Mouse (Mus musculus) layer of hippocampus, adult 11-12 months (tissue): ENCODE measurements around the gene Slc38a4.

Source experiments
- DNase-seq: peaks from one replicate; pipeline ENCODE4 v3.0.0; 2022; ENCODE audit warnings: low spot score

Gene Slc38a4

GRCm38 (mm10) chr15:97054131-97054530 lies 1.6 kb downstream of the Slc38a4 start:
- DNase-seq, result no peak

- no peak for DNase-seq
Observed at GRCm38 (mm10) chr15:97050436-97050835, 5.3 kb downstream of the Slc38a4 start.

GRCm38 (mm10) chr15:97050011-97050410 lies 5.7 kb downstream of the Slc38a4 start:
- no peak for DNase-seq

GRCm38 (mm10) chr15:97049281-97049841 lies 6.4 kb downstream of the Slc38a4 start:
- DNase-seq, result no peak

- no peak for DNase-seq
Observed at GRCm38 (mm10) chr15:97048267-97048666, 7.5 kb downstream of the Slc38a4 start.

GRCm38 (mm10) chr15:97043921-97044320 lies 11.8 kb downstream of the Slc38a4 start:
- no peak for DNase-seq

DNA sequence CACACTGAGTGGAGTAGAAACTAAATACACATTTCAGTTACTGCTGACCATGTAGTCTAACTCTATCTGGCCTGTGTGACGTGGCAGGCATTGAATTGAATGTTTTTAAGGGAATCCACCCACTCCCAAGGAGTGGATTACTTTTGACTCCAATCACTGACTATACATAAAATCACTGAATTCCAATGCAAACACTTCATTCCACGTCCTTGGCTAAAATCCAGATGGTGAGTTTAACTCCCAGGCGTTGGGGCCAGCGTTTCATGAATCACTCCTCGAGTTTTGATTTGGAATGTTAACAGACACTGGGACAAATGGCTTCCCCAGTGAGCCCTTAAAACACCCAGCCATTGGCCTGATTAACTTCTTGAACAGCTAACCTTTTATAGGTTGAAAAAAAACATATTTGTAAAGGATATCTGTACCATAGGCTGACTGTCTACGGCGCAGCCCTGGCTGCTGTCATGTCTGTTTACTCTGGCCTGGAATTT lies 13.7 kb downstream of the Slc38a4 start:
- DNase-seq, result no peak

DNA sequence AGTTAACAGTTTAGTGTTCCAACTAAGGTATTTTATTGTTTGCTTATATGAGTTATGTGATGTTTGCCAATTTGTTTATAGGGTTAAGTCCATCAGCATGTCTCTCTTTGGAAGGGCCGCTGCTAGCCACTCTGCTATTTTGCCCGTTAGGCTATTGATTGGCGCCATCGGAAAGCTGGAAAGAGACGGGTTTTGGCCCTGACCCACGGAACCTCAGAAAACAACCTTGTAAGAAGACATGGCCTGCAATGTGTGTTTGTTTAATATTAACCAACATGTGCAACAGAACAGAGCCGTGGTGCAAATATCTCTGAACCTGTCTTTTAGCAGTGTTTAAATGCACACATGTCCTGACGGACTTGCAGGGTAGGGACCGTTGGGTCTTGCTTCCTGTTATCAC lies 14.6 kb downstream of the Slc38a4 start:
- no peak for DNase-seq

- DNase-seq, result no peak
Observed at GRCm38 (mm10) chr15:97037710-97038109, 18.0 kb downstream of the Slc38a4 start.

- no peak for DNase-seq
Observed at GRCm38 (mm10) chr15:97035892-97036291, 19.9 kb downstream of the Slc38a4 start.

DNA sequence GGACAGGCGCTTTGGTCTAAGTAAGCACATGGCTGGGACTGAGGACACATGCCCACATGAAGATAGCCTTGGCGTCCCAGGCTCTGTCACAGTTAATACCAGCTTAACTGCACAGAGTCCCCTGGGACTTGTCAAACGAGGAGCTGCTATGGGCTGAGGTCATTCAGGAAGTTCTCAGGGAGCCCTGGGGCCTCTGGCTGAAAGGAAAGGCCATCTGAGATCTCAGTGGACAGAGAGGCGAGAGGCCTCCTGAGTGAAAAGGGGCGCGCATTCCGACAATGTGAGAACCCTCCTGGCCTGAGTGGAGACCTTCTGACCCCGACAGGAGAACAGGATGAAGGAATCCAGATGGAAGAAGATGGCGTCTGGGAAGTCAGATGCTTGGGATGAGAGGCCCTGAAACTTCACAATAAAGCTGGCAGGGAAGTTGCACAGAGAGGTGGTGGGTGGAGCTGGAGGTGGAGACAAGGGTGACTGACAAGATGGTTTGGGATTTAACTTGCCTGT lies 22.2 kb downstream of the Slc38a4 start:
- no peak for DNase-seq

DNA sequence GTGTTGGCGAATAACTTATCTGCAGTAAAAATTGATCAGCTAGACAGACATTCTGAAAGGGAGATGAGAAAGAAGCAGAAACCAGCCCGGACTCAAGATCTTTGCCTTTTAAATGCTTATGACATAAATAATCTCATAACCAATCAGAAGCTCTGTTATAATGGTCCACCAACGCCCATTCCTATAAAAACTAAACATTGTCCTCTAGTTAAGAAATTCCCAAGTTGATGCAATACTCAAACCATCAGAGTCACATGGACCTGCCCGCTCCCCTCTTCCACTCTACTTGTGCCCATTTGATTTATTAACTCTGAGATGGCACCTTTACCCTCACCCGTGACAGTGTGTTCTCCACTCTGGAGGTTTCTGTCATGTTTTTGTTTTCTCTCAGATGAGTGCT lies 23.9 kb downstream of the Slc38a4 start:
- no peak for DNase-seq

DNA sequence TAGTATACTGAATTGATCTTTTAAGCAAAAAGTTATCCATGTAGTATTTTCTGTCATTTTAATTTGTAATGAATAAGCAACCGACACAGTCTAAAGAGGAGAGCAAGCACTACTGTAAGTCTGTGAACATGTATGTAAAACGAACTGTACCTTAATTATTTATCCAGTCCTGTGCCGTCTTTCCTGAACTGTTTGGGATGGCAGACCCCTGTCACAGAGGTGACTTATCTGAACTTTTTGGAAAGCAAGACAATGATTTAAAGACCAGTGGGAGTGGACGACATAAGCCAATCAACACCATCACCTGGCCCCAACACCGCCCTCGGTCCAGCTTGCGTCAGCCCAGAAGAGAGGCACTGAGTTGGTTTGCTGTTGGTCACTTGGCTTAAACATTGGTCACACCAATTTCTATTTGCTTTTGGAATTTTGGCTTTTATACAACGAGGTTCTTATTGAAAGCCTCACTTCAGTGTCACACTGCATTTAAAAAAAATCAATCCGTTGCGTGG lies 24.7 kb downstream of the Slc38a4 start:
- DNase-seq, result no peak

DNA sequence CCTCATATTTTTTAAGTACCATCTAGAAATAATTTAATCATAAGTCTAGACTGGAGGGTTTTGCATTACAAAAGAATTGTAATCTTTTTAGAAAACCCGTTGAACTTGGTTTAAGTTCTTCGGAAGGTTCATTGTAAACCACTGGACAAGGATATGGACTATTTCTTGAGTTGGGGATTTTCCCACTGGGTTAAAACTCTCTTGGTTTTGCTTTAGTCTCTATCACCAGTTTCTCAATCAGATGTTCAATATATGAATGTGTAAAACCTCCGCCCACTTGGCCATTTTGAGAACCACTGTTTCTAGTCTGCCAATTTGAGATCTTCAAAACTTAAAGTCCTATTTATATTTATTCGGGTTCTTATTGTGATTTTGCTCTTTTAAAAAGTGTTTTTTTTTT lies 25.6 kb downstream of the Slc38a4 start:
- DNase-seq, result no peak

- DNase-seq, result no peak
Observed at GRCm38 (mm10) chr15:97029064-97029791, 26.5 kb downstream of the Slc38a4 start.

DNA sequence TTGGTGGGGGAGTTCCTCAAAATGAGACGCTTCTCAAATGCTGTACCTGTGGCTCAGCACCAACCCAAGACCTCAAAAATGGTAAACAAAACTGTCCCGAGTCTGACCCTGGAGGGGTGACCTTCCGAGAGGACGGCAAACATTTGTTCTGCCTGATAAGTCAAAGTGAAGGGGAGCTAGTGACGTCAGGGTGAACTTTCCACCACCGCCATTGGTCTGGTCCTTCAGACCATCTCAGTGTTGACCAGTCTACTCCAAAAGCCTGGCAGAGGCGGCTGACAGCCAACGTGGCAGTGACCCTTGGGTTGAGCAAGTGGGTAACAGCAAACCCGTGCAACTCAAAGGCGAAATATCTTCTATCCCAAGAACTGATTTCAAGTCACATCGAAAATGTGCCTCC lies 27.1 kb downstream of the Slc38a4 start:
- no peak for DNase-seq

DNA sequence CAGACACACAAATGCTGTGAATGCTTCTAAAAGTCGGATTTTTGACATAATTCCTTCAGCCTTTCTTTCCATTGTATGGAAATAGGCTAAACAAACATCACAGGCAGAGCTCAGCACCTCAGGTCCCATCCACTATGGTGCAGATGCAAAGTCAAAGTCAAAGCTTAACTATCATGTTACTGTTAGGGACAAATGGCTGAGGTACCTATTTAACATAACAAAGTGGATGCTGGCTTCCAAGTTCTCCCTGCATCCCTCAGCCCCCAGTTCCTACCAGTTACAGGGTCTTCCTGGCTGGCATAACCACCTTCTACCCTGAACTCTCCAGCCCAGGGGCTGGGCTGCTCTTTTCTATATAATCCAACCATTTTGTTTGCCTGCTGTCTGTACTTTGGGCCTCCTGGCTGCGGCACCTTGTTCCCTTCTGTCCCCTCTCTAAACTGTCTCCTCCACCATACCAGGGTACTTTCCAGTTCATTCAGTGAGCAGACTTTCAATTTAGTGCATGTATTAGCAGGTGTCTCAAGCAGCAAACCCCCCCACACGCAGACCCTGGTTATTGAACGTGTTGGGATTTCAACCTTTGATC lies 27.6 kb downstream of the Slc38a4 start:
- no peak for DNase-seq

GRCm38 (mm10) chr15:97026670-97027069 lies 29.1 kb downstream of the Slc38a4 start:
- DNase-seq, result no peak

- DNase-seq, result no peak
Observed at GRCm38 (mm10) chr15:97022764-97023163, 33.0 kb downstream of the Slc38a4 start.

DNA sequence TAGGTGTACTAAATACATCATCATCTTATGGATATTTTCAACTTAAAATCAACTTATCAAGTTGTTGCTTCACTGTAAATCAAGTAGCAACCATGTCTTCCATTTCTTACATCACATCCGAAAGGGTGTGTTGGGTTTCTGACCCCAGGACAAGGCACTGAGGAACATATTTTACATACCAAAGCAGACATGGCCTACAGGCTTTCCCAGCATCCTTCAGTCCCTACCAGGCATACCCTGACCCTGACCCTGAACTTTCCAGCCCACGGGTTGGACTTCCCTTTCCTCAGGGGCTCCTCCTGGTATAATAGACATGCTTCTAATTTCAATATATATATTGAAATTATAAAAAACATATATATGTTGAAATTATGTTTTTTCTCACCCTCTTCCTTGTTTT lies 33.5 kb downstream of the Slc38a4 start:
- DNase-seq, result no peak

GRCm38 (mm10) chr15:97020221-97020620 lies 35.5 kb downstream of the Slc38a4 start:
- no peak for DNase-seq

DNA sequence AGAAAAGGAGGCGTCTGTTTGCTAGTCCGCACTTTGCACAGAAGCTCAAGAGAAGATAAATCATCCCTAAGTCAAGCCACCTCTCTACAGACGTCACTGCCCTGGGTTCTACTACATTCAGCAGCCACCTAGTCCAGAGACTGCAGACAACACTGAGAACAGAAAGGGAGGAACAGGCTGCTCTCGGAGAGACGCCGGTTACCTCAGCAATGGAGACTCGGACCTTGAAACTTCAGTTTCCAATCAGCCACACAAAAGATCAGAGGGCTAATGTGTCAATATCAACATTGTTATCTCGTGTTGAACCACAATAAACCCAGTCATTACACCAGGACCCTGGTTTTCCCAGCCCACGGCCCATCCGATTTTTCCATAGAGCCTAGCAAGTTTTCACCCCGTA lies 36.4 kb downstream of the Slc38a4 start:
- no peak for DNase-seq

DNA sequence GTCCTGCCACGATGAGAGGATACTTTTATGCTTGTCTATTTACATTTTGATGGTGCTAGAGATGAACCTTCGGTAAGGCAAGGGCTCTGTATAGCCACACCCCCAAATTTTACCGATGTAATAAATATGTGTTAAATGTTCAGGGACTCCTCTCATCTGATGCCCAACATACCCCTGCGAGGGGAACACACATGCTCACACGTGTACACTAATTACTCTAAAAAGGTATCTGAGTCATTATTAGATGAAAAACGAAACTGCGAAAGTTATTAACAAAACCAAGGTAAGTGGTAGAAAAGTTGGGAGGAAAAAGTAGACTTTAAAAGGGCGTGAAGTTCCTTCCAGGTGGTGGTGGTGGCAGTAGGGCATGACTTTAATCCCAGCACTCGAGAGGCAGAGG lies 38.6 kb downstream of the Slc38a4 start:
- no peak for DNase-seq
